Mouse (Mus musculus) gastrocnemius, adult 2 months (tissue): ENCODE data around the gene Hspg2. TPM values are rescaled to one million over a fixed set of nuclear protein-coding genes. Genes with fewer than 3 reads are reported as not detected.
A peak's percentile ranks its signal among the peaks of the same experiment; 100 is the strongest.

Source experiments
- DNase-seq: peaks from one replicate; pipeline ENCODE4 v3.0.0; 2022
- H3K27ac ChIP-seq: fragments of 200-600 bp; 2 replicates; pipeline ENCODE4 v1.8.1; 2022; ENCODE audit warnings: mild to moderate bottlenecking
- H3K4me3 ChIP-seq: fragments of 200-600 bp; 2 replicates; pipeline ENCODE4 v1.8.1; 2022; ENCODE audit warnings: mild to moderate bottlenecking, moderate library complexity
- CTCF ChIP-seq: fragments of 200-600 bp; IDR thresholded peaks from 2 replicates; pipeline ENCODE4 v1.8.1; 2022; ENCODE audit warnings: antibody characterized with exemption, mild to moderate bottlenecking, moderate library complexity
- intact Hi-C: fragments of 180-260 bp; cut with DNase I; formaldehyde crosslinking; loops from one replicate; pipeline ENCODE4 v1.15.1; 2025
- total RNA-seq, 2 experiments: library from RNA; stranded (reverse); gene quantifications; 2 replicates each; pipeline ENCODE4 v1.2.3; 2021

Hspg2 gene
- total RNA-seq, 2 experiments from 2014 or later = 55.2 to 77.5 TPM

GRCm38 (mm10) chr4:137449132-137449531, 19.4 kb upstream of the Hspg2 start:
- DNase-seq = no peak
- H3K4me3 ChIP-seq = no peak overlapping the region
- TF ChIP-seq CTCF = no peak
- intact Hi-C loops = loop anchor here (5.0 kb wide), 1 partner anchor 38 kb away; no protein-coding TSS in a partner anchor
- H3K27ac ChIP-seq = peak overlapping the region; percentile 76

- intact Hi-C loops = loop anchor here (5.0 kb wide), 1 partner anchor 38 kb away; no protein-coding TSS in a partner anchor
- Histone ChIP-seq H3K27ac (peak overlapping the region; percentile 76), H3K4me3 (no peak overlapping the region)
- no peak for TF ChIP-seq CTCF
- DNase-seq = peak; percentile 83
These were observed 18.9 kb upstream of the Hspg2 start for GRCm38 (mm10) chr4:137449715-137450114.

GRCm38 (mm10) chr4:137452190-137452589, 16.4 kb upstream of the Hspg2 start:
- Histone ChIP-seq H3K4me3 (no peak overlapping the region), H3K27ac (no peak overlapping the region)
- intact Hi-C loops = no loop called here
- no peak for DNase-seq
- no peak for TF ChIP-seq CTCF

GRCm38 (mm10) chr4:137453234-137453767, 15.3 kb upstream of the Hspg2 start, which contains the start of gene 1700013G24Rik:
TSS of gene 1700013G24Rik (plus strand) at chr4:137453284.
- no peak for DNase-seq
- H3K27ac ChIP-seq = no peak within 1 kb of the TSS
- H3K4me3 ChIP-seq = no peak within 1 kb of the TSS
- TF ChIP-seq CTCF = no peak
- intact Hi-C loops = no loop called here

GRCm38 (mm10) chr4:137454582-137454981, 14.0 kb upstream of the Hspg2 start:
- no peak for TF ChIP-seq CTCF
- H3K27ac ChIP-seq = no peak overlapping the region
- DNase-seq = no peak
- intact Hi-C loops = no loop called here
- no peak overlapping the region for H3K4me3 ChIP-seq

- intact Hi-C loops = no loop called here
- H3K27ac ChIP-seq = peak overlapping the region; percentile 68
- no peak overlapping the region for H3K4me3 ChIP-seq
- no peak for TF ChIP-seq CTCF
- DNase-seq = peak; percentile 78
These were observed 12.0 kb upstream of the Hspg2 start for GRCm38 (mm10) chr4:137456581-137456980.

- TF ChIP-seq CTCF = no peak
- Histone ChIP-seq H3K27ac (peak overlapping the region; percentile 68; the same call in 1 of the 2 replicates), H3K4me3 (no peak overlapping the region)
- intact Hi-C loops = no loop called here
- DNase-seq = no peak
These were observed 11.3 kb upstream of the Hspg2 start for GRCm38 (mm10) chr4:137457292-137457691.

GRCm38 (mm10) chr4:137458310-137458709, 10.3 kb upstream of the Hspg2 start:
- DNase-seq = no peak
- no peak overlapping the region for H3K4me3 ChIP-seq
- no peak for TF ChIP-seq CTCF
- no peak overlapping the region for H3K27ac ChIP-seq
- intact Hi-C loops = no loop called here

GRCm38 (mm10) chr4:137458861-137459260, 9.7 kb upstream of the Hspg2 start:
- no peak for DNase-seq
- Histone ChIP-seq H3K4me3 (no peak overlapping the region), H3K27ac (no peak overlapping the region)
- no peak for TF ChIP-seq CTCF
- intact Hi-C loops = no loop called here

- no peak overlapping the region for H3K4me3 ChIP-seq
- intact Hi-C loops = no loop called here
- no peak for DNase-seq
- peak overlapping the region; percentile 31; the same call in 1 of the 2 replicates for H3K27ac ChIP-seq
- no peak for TF ChIP-seq CTCF
These were observed 7.9 kb upstream of the Hspg2 start for GRCm38 (mm10) chr4:137460676-137461075.

GRCm38 (mm10) chr4:137461217-137461616, 7.4 kb upstream of the Hspg2 start:
- H3K27ac ChIP-seq = peak overlapping the region; percentile 31; the same call in 1 of the 2 replicates
- intact Hi-C loops = no loop called here

GRCm38 (mm10) chr4:137461981-137462690, 6.4 kb upstream of the Hspg2 start:
- intact Hi-C loops = no loop called here
- DNase-seq = no peak
- Histone ChIP-seq H3K27ac (no peak overlapping the region), H3K4me3 (no peak overlapping the region)
- TF ChIP-seq CTCF = no peak

More at GRCm38 (mm10) chr4:137461217-137461616, 7.4 kb upstream of the Hspg2 start:
- no peak overlapping the region for H3K4me3 ChIP-seq
- no peak for DNase-seq
- TF ChIP-seq CTCF = no peak

GRCm38 (mm10) chr4:137465125-137465787, 3.3 kb upstream of the Hspg2 start:
- TF ChIP-seq CTCF = no peak
- peak overlapping the region; percentile 85 for H3K27ac ChIP-seq
- no peak overlapping the region for H3K4me3 ChIP-seq
- intact Hi-C loops = no loop called here
- DNase-seq = peak; percentile 56
